Mouse (Mus musculus) layer of hippocampus, postnatal 25 days (tissue): Measurements from ENCODE around the gene Zkscan7. TPM values are rescaled to one million over a fixed set of nuclear protein-coding genes. Genes with fewer than 3 reads are reported as not detected.
"Not testable (repeated sequence)": the region's sequence is repeated elsewhere in the genome, so short reads cannot be mapped to it uniquely, and the experiment has no call there.

Source experiments
- DNase-seq, 2 experiments: peaks; one replicate each; pipeline ENCODE4 v3.0.0; 2022; ENCODE audit warnings: mixed read lengths in 2 of 2, low spot score in 1 of 2; ENCODE audit errors: extremely low spot score in 1 of 2
- total RNA-seq, 2 experiments: library from RNA; stranded (reverse); gene quantifications; 2 replicates each; pipeline ENCODE4 v1.2.3; 2021

Zkscan7 gene
- 1 to 10 TPM; 4.1 to 5.9 TPM for total RNA-seq

DNA sequence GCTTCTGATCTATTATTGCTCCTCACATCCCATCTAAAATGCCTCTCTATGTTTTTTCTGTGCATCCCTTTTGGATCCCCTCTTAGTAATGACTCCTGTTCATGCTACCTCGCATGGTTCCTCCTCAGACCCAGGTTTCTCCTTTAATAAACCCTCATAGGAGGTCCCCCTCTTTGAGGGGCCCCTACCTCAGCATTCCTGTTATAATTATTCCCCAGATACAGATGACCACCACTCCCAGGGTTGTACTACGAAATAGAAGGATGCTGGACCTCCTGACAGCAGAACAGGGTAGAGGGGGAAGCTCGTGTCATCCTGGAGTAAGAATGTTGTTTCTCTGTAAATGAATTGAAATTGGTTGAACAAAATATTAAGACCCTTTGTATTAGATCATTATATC, at the start of gene Zkscan7:
TSS of gene Zkscan7 (plus strand) at position 301 of the 400 bp plus-strand sequence.
- DNase-seq: no peak

DNA sequence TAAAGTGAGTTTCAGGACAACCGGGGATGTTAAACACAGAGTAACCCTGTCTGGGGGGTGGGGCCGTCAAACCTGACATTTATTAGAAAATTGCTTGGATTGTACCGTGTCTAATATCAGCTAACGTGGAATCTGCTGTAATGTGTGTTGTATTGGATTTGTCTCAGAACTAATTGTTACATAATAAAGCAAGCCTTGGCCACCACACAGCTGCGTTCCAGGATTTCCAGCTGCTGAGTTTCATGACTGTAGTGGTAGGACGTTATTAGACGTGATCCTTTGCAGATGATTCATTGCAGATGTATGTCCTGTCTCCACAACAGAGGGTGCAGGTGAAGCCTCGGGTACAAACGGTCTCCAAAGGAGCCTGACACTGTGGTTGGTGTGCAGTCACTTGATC, 49.4 kb upstream of the Zkscan7 start:
- DNase-seq: no peak

DNA sequence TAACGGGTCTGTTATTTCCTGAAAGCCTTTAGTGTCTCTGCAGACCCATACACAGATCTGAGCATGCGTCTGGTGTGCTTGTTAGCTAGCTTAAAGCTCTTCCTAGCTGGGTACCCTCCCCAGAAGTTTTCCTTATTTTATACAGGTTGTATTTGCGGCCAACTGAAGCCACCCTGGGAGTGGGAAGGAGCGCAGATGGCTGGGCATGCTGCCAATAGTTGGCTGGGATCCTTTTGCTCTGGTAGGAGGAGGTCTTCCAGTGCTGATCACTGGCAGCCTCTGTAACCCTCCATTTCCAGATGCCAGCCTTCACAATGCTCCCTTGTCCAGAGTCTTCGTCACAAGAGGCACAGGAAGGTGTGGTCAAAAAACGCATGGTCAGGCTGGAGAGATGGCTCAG, 48.7 kb upstream of the Zkscan7 start:
- peak; percentile 26 to 67 for DNase-seq

DNA sequence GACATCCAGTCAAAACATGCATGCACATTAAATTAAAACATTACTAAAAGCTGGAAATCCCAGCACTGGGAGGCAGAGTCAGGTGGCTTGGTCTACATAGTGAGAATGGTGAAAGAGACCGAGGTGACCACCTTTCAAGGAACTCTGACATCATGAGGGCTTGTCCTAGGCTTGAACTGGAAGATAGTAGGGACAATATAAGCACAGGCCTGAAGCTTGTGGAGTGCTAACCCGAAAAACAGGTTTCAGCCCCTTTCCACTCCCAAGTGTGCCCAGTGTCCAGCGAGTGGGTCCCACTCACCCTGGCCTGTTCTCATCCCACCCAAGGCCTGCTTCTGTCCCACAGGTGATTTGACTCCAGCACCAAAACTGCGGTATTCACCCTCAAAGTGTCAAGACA, 48.3 kb upstream of the Zkscan7 start:
- DNase-seq: no peak

DNA sequence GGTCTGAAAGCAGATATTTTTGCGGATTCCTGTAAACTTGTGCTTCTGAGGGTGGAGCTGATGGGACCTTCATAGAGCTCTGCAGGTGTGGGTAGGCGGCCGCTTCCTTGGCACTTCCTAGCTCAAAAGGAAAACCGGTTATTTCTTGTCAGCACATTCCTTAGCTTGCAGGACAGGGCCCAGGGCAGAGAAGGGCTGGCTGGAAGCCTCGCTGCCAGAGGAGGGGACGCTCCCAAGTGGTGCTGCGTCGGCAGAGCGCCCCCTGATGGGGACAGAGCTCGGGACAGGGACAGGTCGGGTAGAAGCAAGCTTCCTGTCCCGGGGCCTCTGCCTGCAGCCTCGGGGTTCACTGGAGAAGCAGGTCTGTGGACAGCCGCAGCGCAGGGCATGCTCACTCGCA, 47.8 kb upstream of the Zkscan7 start:
- peak in 1 of 2 experiments; percentile 24 for DNase-seq

DNA sequence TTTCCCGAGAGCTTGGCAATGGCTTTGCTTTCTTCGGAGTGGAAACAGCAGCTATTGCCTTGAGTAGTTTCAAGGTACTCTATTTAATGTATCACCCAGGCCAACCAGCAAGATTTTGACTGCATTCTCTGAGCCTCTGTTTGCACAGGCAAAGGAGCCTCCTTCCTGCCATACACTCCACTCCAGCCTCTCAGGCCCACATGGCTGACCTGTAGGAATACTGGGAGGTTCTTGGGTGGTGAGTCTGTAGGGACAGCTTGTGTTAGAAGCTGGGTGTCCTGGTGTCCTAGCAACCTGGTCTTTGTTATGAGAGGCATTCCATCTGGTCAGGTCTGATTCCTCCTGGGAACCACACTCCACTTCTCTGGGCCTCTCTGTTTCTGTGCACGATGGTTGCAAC, 41.7 kb upstream of the Zkscan7 start, which contains the start of gene Gm35549:
TSS of gene Gm35549 (minus strand) at position 276 of the 400 bp plus-strand sequence.
- DNase-seq: no peak

DNA sequence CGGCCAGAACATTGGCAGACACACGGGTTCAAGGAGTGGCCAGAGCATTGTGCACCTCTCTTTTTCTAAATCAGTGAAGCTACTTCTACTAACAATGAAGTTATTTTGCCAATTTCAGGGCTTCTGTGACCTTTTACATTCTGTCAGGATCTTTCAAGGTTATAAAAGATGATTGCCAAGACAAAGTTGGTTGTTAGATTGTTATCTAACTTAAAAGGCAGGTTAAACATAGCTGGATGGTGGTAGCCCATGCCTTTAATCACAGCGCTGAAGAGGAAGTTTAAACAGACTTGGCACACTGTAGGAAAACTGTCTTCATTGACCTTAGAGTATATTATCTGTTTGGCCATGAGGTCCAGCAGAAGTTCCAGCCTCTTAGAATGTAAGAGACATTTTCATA, 39.9 kb upstream of the Zkscan7 start:
- DNase-seq: no peak

DNA sequence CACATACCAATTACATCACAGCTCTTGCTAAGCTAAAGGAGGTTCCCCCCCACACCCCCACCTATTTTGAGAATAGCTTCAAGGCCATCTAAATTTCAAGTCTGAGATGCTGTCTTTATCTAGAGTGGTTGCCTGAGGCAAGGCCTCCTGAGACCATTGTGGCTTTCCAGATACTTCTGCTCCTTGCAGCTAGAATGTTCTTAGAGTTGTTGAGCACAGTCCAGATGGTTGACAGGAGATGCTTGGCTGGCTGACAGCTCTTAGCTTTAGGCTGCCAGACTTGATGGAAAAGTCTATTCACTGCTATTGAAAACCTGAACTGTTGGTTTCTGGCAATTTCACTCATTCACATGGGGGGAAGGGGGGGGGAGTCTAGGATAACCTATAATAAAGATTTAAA, 39.3 kb upstream of the Zkscan7 start:
- DNase-seq: peak in 1 of 2 experiments; percentile 34

DNA sequence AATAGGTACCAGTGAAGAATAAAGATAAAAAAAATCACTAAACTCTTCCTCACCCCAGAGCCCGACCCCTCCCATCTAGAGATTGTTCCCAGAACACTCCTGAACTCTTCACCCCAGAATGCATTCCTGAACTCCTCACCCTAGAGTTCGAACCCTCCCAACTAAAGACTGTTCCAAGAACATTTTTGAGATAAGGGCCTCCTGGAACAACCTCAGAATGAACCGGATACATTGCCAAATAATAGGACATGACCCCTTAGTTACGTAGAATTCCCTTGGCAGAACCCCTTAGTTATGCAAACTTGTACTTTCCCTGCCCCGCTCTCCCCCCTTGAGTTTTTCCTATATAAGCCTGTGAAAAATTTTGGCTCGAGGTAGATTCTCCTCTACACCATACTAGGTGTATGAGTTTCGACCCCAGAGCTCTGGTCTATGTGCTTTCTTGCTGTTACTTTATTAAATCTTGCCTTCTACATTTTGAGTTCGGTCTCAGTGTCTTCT, 37.6 kb upstream of the Zkscan7 start:
- DNase-seq: not testable (repeated sequence)

DNA sequence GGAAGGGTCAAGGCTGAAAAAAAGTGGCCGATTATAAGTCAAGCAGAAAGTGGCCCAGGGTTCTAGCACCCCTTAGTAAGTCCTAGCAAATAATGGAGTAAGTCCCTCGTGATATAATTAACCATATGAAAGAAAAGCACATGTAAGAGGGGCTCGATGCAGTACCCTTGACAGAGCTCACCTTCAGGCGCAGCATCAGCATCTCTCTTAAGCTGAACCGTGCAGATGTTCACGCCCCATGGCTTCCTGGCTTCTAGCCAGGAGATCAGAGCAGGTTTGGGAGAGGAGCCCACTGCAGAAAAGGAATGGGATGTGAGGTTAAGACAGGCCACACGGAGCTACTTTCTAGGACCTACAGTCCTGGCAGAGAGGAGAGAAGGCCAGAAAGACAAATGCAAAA, 31.0 kb upstream of the Zkscan7 start:
- DNase-seq: no peak

DNA sequence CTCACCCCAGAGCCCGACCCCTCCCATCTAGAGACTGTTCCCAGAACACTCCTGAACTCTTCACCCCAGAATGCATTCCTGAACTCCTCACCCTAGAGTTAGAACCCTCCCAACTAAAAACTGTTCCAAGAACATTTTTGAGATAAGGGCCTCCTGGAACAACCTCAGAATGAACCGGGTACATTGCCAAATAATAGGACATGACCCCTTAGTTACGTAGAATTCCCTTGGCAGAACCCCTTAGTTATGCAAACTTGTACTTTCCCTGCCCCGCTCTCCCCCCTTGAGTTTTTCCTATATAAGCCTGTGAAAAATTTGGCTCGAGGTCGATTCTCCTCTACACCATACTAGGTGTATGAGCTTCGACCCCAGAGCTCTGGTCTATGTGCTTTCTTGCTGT, 30.3 kb upstream of the Zkscan7 start:
- DNase-seq: not testable (repeated sequence)

DNA sequence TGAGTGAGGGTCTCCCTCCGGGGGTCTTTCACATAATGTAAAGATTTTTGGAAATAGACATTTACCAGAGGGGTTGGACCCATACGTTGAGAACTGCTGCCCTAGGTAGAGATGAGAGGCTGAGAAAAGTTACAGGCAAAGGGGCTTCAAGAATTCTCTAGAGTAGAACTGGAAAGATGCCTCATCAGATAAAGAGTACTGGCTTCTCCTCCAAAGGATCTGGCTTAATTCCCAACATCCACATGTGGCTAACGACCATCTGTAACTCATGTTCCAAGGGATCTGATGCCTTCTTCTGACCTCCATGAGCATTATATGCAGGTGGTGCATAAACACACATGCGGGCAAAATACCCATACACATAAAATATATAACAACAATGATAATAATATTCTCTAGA, 29.9 kb upstream of the Zkscan7 start:
- DNase-seq: no peak

DNA sequence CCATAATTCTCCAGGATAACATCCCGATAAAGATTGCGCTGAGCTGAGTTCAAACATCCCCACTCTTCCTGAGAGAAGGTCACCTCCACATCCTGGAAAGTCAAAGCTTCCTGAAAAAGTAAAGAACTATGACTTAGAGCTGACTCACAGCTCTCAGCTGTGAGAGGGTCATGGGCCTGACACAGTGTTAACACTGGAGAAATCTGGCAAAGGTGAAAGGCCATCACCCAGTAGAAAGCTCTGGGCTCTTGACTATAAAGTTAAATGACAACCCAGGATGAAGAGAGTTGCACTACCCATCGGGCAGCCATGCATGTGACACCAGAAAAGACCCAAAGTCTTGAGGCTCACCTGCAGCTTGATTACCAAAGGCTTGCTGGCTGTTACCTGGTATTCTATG, 28.8 kb upstream of the Zkscan7 start:
- DNase-seq: no peak

DNA sequence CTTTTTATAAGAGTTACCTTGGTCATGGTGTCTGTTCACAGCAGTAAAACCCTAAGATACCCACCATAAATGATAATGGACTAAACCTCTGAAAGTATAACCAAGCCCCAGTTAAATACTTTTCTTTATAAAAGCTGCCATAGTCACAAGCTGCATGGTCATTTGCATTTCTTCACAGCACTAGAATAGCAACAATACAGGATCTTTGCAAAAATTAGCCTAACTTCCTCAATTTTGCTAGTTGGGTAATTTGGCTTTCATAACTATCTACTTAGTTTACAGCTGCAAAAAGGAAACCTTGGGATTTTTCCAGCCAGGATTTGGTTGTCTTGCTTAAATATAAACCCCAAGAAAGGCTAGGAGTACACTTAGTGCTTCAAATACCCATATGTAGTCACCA, 24.7 kb upstream of the Zkscan7 start:
- no peak for DNase-seq

DNA sequence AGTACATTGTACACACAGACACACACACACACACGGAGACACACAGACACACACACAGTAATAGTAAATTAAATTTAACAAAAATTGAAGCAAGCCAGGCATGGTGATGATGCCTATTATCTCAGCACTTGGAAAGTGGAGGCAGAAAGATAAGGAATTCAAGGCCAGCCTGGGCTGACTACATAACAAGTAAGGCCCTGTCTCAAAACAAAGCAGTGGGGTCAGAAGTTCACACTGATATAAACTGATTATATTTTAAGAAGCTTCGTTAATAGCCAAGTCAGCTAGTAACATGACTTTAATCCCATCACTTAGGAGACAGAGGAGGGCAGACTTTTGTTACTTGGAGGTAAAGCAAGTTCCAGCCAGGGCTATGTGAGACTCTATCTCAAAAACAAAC, 21.8 kb upstream of the Zkscan7 start:
- no peak for DNase-seq

DNA sequence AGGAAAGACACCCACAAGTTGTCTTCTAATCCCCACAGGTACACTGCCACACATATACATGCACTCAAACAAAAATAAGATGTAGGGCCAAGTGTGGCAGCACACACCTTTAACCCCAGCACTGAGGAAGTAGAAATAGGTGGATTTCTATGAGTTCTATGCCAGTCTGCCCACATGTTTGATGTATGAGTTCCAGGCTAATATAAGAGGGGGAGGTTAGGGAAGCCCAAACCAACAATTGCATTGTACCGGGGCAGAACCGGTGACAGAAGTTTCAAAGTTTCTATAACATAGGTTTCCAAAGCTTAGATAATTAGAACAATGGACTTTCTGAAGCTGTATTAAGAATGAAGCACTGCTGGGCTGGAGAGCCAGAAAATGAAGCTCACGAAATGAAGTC, 20.6 kb upstream of the Zkscan7 start:
- DNase-seq: no peak

DNA sequence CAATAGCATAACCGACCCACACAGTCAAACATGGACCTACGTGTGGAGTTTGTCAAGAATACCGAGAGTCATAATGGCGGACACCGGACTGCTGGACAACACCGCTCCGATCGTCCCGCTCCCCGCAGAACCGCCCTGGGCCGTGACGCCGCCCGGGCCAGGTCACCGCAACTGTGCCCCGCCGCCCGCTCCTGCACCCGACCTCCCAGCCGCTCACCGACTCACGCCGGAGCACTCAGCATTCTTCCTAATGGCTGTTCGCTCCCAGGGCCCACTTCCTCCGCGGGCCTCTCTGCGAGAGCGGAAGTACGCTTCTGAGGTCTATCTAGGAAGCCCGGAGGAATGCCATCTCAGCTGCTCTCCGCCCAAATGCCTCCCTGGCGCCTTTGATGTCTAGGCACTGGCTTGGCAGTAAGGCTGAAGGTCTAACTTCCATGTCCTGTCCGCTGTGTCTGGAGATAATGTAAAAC, 19.8 kb upstream of the Zkscan7 start, which contains the start of gene Zfp445:
TSS of gene Zfp445 (minus strand) at position 310 of the 470 bp plus-strand sequence.
- peak; percentile 59 to 64 for DNase-seq

DNA sequence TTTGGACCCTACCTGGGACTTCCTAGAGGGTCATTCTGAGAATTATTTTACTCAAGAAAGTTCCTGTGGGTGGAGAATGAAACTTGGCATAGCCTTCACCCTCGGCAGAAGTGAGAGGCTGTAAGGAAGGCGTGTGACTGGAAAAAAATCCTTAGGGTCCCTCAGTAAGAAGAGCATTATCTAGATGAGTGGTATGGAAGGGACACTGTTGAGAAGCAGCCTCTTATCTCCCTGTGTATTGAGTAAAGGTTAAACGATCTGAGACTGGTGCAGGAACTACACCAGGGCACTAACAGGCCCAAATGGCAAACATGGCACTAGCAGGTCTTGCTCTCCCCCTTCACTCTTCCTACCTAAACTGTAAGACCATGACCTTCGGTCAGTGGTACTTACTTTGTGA, 19.3 kb upstream of the Zkscan7 start:
- no peak for DNase-seq

DNA sequence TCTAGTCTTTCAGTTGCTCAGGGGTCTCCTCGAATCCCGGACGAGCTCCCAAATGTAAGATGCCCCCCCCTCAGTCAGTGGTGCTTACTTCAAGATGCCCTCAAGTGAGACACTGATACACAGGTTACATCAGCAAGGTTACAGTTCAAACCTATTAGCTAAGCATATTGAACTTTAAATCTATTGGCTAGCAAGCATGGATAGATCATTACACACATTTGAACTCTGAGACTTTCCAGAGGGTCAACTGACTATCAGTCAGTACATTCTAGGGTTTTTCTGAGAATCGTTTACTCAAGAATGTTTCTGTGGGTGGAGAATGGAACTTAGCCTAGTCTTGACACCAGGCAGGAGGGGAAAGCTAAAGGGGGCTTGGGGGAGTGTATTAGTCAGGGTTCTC, 12.9 kb upstream of the Zkscan7 start:
- DNase-seq: no peak

DNA sequence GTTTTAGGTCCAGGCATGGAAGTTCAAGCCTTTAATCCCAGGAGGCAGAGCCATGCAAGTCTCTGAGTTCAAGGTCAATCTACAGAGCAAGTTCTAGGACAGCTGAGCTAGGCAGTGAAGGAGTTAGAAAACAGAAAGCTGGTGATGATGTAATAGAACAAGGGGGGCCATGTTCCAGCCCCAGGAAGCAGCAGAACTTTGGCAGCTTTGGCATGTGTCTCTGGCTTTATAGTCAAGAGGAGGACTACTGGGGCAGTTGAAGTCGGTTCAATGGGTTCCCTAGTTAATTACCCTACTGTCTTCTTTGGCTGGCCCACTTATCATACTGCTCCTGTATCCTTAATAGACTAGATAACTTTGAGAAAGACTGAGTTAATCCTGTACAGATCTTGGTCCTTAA, 10.8 kb upstream of the Zkscan7 start:
- DNase-seq: no peak

DNA sequence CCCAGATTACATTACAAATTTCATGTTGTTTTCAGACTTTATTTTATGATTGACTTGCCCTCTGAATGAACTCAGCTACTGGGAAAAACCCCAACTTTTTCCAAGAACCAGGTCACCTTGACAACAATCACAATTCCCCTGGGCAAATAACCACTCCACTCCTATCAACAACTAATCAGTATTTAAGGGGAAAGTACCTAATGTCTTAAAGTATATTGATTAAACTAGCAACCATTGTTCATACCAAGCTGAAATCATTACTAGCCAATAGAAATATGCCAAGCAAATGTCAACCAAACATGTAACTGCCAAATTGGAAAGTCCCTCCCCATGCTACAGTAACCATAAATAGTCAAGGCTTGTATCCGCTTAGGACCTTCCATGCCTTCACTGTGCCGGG, 10.3 kb upstream of the Zkscan7 start:
- DNase-seq: no peak

DNA sequence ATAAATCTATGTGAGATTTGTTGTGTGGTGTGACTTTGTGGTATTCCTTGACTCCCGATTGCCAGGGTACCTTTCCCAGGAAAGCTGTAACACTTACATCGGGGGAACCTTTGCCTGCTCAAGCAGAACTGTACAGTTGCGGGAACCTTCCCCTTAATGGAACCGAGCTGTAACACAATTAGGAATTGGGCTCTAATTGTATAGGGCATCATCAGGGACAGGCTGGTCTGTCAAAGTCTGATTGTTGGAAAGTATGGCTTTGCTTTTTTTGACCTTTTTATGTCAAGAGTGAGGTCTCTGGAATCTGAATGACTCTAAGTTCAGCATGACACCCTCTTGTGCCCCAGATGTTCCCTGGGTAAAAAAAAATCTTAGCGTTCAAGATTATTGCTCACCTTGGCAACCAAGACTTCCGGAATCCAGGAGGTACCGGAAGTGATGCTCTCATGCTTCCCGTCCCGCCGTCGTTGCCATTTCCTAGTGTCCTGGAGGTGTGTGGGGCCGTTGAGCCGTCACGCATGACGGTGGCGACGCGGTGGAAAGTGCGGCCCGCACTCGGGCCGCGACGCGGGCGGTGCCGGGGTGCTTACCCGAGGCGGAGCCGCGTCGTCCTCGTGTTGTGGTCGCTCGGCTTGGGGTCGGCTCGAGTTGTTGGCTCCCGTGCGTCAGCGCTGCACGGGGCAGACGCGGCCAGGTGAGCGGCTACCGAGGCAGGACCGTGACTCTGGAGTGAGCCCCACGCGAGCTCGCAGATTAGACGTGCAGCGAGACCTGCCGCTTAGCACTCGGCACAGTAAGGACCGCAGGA, 1.1 kb downstream of the Zkscan7 start:
- peak; percentile 43 to 49 for DNase-seq
